Mouse (Mus musculus): ENCODE data around the gene Etv6.

Gene Etv6

DNA sequence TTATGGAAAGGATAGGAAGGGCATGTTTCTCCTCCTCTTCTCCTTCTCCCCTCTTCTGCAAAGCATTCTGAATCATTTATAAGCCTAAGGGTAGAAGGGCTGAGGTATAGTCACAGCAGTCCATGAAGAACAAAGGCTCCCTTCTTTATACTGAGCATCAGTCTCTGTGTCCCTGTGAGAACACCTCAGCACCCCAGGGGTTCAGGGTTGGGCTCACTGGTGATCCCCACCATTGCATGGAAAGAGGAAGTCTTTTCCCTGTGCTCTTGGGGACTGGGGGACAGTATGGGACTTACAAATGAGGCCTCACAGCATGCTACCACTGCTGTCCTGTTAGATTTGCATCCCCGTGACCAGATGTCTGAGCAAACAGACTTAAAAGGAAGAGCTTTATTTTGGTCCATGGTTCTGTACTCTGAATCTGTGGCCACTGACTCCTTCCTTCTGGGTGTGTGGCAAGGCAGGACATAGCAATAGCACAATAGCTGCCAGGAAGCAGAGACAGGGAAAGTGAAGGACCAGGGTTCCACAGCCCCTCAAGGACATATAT lies 106.2 kb downstream of the Etv6 start:
- DNase-seq (ENCODE audit: low spot score in 2 of 2) = no peak

DNA sequence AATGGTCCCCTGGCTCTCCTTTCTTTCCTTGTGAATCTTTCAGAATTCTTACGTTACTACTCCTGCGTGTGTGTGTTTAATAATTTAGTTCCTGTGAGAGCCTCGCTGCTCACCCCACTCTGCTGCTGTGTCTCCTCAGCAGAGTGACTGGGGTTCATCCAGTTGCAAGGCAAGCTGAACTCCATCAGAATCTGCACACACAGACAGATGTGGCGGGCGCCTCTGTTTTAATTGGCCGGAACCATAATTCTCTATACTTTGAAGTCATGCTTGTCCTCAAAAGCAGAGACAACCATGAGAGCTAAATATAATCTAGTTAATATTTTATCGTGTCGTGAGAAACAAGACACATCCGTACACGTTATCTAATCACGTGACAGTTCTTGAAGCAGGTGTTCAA lies 107.2 kb downstream of the Etv6 start:
- no peak for DNase-seq (ENCODE audit: low spot score in 2 of 2)

GRCm38 (mm10) chr6:134143649-134144097 lies 108.2 kb downstream of the Etv6 start:
- no peak for DNase-seq (ENCODE audit: low spot score in 2 of 2)

GRCm38 (mm10) chr6:134144231-134145130 lies 109.0 kb downstream of the Etv6 start:
- no peak for DNase-seq (ENCODE audit: low spot score in 2 of 2)

- DNase-seq (ENCODE audit: low spot score in 2 of 2) = no peak
Observed at GRCm38 (mm10) chr6:134147596-134148442, 112.3 kb downstream of the Etv6 start.

- DNase-seq (ENCODE audit: low spot score in 2 of 2) = no peak
Observed at GRCm38 (mm10) chr6:134148443-134148942, 113.0 kb downstream of the Etv6 start.

GRCm38 (mm10) chr6:134149606-134150005 lies 114.1 kb downstream of the Etv6 start:
- no peak for DNase-seq (ENCODE audit: low spot score in 2 of 2)

- DNase-seq (ENCODE audit: low spot score in 2 of 2) = no peak
Observed at GRCm38 (mm10) chr6:134151022-134151680, 115.7 kb downstream of the Etv6 start.

GRCm38 (mm10) chr6:134151853-134152505 lies 116.5 kb downstream of the Etv6 start:
- DNase-seq (ENCODE audit: low spot score in 2 of 2) = no peak

- DNase-seq (ENCODE audit: low spot score in 2 of 2) = no peak
Observed at GRCm38 (mm10) chr6:134152539-134152938, 117.0 kb downstream of the Etv6 start.

- DNase-seq (ENCODE audit: low spot score in 2 of 2) = no peak
Observed at GRCm38 (mm10) chr6:134154746-134155145, 119.2 kb downstream of the Etv6 start.

- no peak for DNase-seq (ENCODE audit: low spot score in 2 of 2)
Observed at GRCm38 (mm10) chr6:134155900-134156623, 120.6 kb downstream of the Etv6 start.

DNA sequence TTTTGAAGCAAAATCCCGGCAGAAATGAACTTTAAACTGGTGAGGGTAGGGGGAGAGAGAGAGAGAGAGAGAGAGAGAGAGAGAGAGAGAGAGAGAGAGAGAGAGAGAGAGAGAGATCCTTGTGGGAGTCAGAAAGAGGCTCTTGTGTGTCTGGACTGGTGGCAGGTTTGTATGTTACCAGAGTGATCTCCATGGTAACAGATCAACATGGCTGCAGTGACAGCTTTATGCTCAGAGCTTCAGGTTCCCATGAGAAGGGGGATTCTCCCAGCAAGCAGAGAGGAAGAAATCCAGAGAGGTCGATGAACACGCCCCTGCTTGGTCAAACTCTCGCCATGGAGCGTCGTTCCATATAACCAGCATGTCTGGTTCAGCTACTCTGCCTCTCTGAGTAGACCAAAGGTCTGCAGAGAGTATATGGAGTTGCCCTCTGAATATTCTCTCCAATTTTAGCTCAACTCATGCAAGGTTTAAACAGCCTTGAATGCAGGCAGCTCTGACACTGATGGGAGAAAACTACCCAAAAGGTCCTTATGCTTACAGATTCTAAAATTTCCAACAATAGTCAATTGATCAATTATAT lies 122.1 kb downstream of the Etv6 start:
- no peak for DNase-seq (ENCODE audit: low spot score in 2 of 2)

DNA sequence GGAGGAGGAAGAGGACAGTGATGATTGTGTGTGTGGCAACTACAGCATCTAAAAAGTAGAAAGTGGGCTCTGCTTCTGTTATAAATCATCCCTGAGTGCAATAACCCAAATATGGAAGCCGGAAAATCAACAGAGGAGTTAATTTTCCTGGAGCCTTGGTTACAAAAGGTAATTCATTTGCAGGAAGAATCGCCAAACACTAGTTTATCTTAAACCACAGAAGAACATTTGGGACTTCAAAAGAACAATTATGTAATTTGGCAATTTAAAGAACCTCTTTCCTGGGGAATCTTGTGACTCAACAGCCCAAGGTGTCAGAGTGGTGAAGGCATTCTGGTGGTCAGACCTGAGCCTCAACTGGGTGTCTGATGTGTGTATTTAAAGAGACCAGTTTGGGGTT lies 122.7 kb downstream of the Etv6 start:
- no peak for DNase-seq (ENCODE audit: low spot score in 2 of 2)

GRCm38 (mm10) chr6:134159672-134160071 lies 124.2 kb downstream of the Etv6 start:
- DNase-seq (ENCODE audit: low spot score in 2 of 2) = no peak

GRCm38 (mm10) chr6:134161040-134161439 lies 125.5 kb downstream of the Etv6 start:
- DNase-seq (ENCODE audit: low spot score in 2 of 2) = no peak

- DNase-seq (ENCODE audit: low spot score in 2 of 2) = no peak
Observed at GRCm38 (mm10) chr6:134163346-134163745, 127.8 kb downstream of the Etv6 start.

DNA sequence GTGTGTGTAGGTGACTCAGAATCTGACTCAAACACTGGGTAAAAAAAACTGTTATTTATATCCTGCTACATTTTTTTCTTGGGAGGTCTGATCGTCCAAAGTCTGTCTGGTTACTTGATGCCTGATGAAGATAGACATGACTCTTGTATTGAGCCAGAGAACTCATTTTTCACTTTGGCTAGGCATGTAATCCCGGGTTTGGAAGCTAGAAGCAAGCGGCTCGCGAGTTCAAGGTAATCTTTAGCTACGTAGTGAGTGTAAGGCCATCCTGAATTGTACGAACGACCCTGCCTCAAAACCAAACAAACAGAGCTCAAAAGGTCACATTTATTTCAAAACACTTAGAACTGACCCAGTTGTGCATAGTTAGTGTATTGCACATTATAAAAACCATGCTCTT lies 128.9 kb downstream of the Etv6 start:
- DNase-seq (ENCODE audit: low spot score in 2 of 2) = no peak

GRCm38 (mm10) chr6:134165012-134165411 lies 129.5 kb downstream of the Etv6 start:
- DNase-seq (ENCODE audit: low spot score in 2 of 2) = no peak

- DNase-seq (ENCODE audit: low spot score in 2 of 2) = no peak
Observed at GRCm38 (mm10) chr6:134167963-134168362, 132.5 kb downstream of the Etv6 start.
